Mouse (Mus musculus) neural tube, embryonic 11.5 days (tissue): ENCODE measurements around the gene Wbp11. TPM values are rescaled to one million over a fixed set of nuclear protein-coding genes. Genes with fewer than 3 reads are reported as not detected.

Experiments
- ATAC-seq: fragments of 200-750 bp; cut with Nextera tagmentation; 2 replicates; pipeline ENCODE4 v1.8.0; 2017; ENCODE audit warnings: moderate number of reproducible peaks, mild to moderate bottlenecking, moderate TSS enrichment, moderate library complexity; ENCODE audit not compliant: insufficient read depth, low FRiP score, low TSS enrichment
- DNase-seq: peaks from one replicate; pipeline ENCODE4 v3.0.0-alpha.2; 2015; ENCODE audit warnings: low spot score
- H3K27ac ChIP-seq: fragments of 300-500 bp; sonication (generic); 2 replicates; pipeline ENCODE4 v1.5.1; 2014; ENCODE audit warnings: low read depth, mild to moderate bottlenecking, low read length
- H3K27me3 ChIP-seq: fragments of 300-500 bp; sonication (generic); 2 replicates; pipeline ENCODE4 v1.6.1; 2014; ENCODE audit warnings: mild to moderate bottlenecking, low read length, mixed read lengths; ENCODE audit not compliant: control insufficient read depth, insufficient read depth
- H3K36me3 ChIP-seq: fragments of 300-500 bp; sonication (generic); 2 replicates; pipeline ENCODE4 v1.6.1; 2014; ENCODE audit warnings: mild to moderate bottlenecking, low read length, moderate library complexity, mixed read lengths; ENCODE audit not compliant: control insufficient read depth, insufficient read depth
- H3K4me1 ChIP-seq: fragments of 300-500 bp; sonication (generic); 2 replicates; pipeline ENCODE4 v1.6.1; 2014; ENCODE audit warnings: low read length, mixed read lengths; ENCODE audit not compliant: control insufficient read depth, insufficient read depth
- H3K4me2 ChIP-seq: fragments of 300-500 bp; sonication (generic); 2 replicates; pipeline ENCODE4 v1.6.1; 2014; ENCODE audit warnings: low read depth, mild to moderate bottlenecking, moderate library complexity
- H3K4me3 ChIP-seq: fragments of 300-500 bp; sonication (generic); 2 replicates; pipeline ENCODE4 v1.5.1; 2014; ENCODE audit warnings: low read depth, low read length
- H3K9ac ChIP-seq: fragments of 300-500 bp; sonication (generic); 2 replicates; pipeline ENCODE4 v1.6.1; 2014; ENCODE audit warnings: mild to moderate bottlenecking, low read length
- H3K9me3 ChIP-seq: fragments of 300-500 bp; sonication (generic); 2 replicates; pipeline ENCODE4 v1.6.1; 2016; ENCODE audit warnings: low read length; ENCODE audit not compliant: control insufficient read depth
- WGBS: fragments of 180-500 bp; shearing (Covaris S2); extraction: QIAGEN DNeasy Blood & Tissue Kit; methylation state at CpG from one replicate; pipeline ENCODE4 v1.1.7; 2014; 5-methylcytosine and 5-hydroxymethylcytosine counted together
- polyA plus RNA-seq: library from polyadenylated mRNA; unstranded; fragments of >200 nt; fragmentation: Nextera tagmentation; extraction: Ambion mirVana; gene quantifications from 2 replicates; pipeline ENCODE4 v1.2.1, GENCODE M21; 2014

Wbp11 gene
- polyA plus RNA-seq, 1 experiment from 2014 or later: 150 TPM

DNA sequence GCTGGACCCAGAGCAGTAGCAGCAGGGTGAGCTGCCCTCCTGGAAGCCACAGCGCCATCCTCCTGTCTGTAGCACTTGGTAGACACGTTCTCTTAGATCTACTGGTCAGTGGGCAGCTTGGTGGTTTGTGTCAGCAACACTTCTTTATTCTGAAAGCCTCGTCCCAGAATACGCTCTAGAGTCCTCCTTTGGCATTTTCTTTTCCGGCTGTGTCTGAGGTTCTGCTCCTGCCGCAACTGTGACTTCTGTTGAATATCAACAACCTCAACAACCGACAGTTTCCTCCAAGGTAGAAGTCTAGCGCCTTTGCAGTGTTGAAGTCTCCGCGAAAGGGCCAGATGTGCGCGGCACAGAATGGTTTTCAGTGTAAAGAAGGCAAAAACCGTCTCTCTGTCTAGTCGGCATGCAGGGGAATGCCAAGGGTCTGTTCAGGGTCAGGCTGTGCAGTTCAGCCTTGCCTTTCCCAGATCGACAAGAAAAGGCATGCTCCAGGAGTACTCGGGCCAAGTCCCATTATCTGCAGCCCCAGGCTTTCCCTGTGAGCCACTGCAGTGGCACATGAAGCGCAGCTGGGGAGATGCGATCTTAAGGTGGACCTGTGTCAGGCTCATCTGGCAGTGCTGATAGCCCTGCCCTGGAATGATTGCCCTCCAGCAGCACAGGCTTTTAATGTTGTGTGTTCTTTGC is 29.3 kb upstream of the Wbp11 start, which contains the start of gene Art4:
Gene Art4, minus strand, starts transcription at position 548 of the 687 bp plus-strand sequence.
- no peaks in the 10 kb centered on the region for H3K36me3 ChIP-seq
- no peak within 1 kb of the TSS for H3K4me3 ChIP-seq
- 0 out of 2 replicates have a peak within 1 kb of the TSS, but pooled peaks have one; percentile 3 for H3K27ac ChIP-seq
- H3K4me2 ChIP-seq: no peak within 1 kb of the TSS
- ATAC-seq: no peak
- no peak within 1 kb of the TSS for H3K9ac ChIP-seq
- H3K9me3 ChIP-seq: no peaks in the 10 kb centered on the region
- no peaks in the 10 kb centered on the region for H3K4me1 ChIP-seq
- 78% methylated on average over 18 of the region's 18 CpGs for WGBS
- H3K27me3 ChIP-seq: no peaks in the 10 kb centered on the region
- DNase-seq: no peak

DNA sequence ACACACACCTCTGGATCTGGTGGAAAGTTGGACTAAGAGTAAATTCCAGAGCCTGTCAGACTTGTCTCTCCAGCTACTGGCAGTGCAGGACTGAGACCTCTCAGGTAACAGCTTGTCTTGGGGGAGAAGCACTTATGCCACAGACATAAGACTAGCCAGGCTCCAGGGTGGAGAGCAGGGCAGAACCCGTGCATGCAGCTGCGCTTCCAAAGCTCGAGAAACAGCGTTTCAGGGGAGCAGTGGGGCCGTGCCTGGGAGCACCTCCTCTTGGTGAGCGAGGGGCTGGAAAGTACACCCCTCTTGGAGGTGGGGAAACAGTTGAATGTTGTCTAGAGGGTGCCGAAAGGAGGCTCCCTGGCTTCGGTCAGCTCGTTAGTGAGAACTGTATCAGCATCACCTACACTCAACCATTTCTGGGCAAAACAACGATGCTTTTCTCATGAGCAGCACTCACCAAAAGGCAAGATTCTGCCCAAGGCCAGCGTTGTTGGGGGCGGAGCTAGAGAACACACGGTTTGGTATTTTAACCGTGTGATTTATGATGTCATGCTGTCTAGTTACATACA is 28.1 kb upstream of the Wbp11 start:
- no peaks in the 10 kb centered on the region for H3K36me3 ChIP-seq
- H3K9me3 ChIP-seq: no peaks in the 10 kb centered on the region
- ATAC-seq (no peak), DNase-seq (no peak)
- H3K27ac ChIP-seq: no peak overlapping the region
- H3K4me3 ChIP-seq: no peak overlapping the region
- no peak overlapping the region for H3K4me2 ChIP-seq
- H3K27me3 ChIP-seq: no peaks in the 10 kb centered on the region
- no peaks in the 10 kb centered on the region for H3K4me1 ChIP-seq
- H3K9ac ChIP-seq: no peak overlapping the region; the same call in 1 of the 2 replicates
- WGBS: 65% methylated on average over 14 of the region's 14 CpGs

DNA sequence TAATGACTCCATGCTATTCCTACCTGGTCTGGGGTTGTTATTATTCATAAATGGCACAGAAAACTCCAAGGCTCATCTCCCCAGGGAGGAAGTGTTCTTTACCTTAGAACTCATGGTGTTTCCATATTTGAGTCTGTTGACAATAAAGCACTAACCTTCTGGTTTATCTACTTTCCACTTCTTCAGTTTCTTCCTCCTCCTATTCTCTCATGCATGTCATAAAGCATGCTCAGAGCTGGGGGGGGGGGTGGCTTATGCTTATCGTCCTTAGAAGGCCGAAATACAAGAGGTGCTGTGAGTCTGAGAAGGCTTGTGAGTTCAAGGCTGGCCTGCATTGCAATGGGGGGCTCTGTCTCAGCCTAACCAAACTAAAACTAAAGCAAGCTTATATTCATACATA is 27.1 kb upstream of the Wbp11 start:
- ATAC-seq (no peak), DNase-seq (no peak)
- Histone ChIP-seq H3K9me3 (no peaks in the 10 kb centered on the region), H3K9ac (no peak overlapping the region), H3K27me3 (no peaks in the 10 kb centered on the region), H3K27ac (no peak overlapping the region), H3K4me3 (no peak overlapping the region), H3K4me1 (no peaks in the 10 kb centered on the region), H3K36me3 (no peaks in the 10 kb centered on the region), H3K4me2 (no peak overlapping the region)
- WGBS: 88% methylated on average over 2 of the region's 2 CpGs

- ATAC-seq: no peak
- H3K27me3 ChIP-seq: no peaks in the 10 kb centered on the region
- H3K4me1 ChIP-seq: no peaks in the 10 kb centered on the region
- H3K4me3 ChIP-seq: no peak overlapping the region
- H3K4me2 ChIP-seq: no peak overlapping the region
- 87% methylated on average over 11 of the region's 11 CpGs for WGBS
- no peak for DNase-seq
- no peak overlapping the region for H3K9ac ChIP-seq
- no peak overlapping the region for H3K27ac ChIP-seq
- no peaks in the 10 kb centered on the region for H3K36me3 ChIP-seq
- H3K9me3 ChIP-seq: no peaks in the 10 kb centered on the region
Measured at GRCm38 (mm10) chr6:136854361-136854781, 26.3 kb upstream of the Wbp11 start.

DNA sequence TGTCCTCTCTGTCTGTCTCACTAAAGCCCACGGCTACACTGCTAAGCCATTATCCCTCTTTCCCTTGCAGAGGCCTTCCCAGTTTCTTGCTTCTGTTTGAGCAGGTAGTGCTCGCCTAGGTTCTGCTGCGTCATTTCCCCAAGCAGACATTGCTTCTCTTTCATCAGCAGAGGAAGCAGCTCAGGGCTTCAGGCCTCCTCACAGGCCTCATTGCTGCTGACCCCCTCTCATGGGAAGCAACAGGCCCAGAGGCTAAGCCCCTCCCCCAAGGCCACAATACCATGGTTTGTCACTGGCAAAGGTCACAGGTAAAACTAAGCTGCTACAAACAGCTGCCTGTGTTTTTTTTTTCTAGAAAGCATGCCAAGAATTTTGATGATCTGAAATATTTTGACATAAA is 24.7 kb upstream of the Wbp11 start:
- no peaks in the 10 kb centered on the region for H3K27me3 ChIP-seq
- H3K27ac ChIP-seq: no peak overlapping the region
- 64% methylated on average over 3 of the region's 3 CpGs for WGBS
- H3K9ac ChIP-seq: no peak overlapping the region
- ATAC-seq (no peak), DNase-seq (no peak)
- no peaks in the 10 kb centered on the region for H3K9me3 ChIP-seq
- no peaks in the 10 kb centered on the region for H3K36me3 ChIP-seq
- no peak overlapping the region for H3K4me3 ChIP-seq
- no peaks in the 10 kb centered on the region for H3K4me1 ChIP-seq
- no peak overlapping the region for H3K4me2 ChIP-seq

GRCm38 (mm10) chr6:136852348-136852747 is 24.3 kb upstream of the Wbp11 start:
- H3K9me3 ChIP-seq: no peaks in the 10 kb centered on the region
- no peak overlapping the region for H3K9ac ChIP-seq
- no peaks in the 10 kb centered on the region for H3K4me1 ChIP-seq
- H3K4me3 ChIP-seq: no peak overlapping the region
- no peak for ATAC-seq
- WGBS: 85% methylated on average over 4 of the region's 4 CpGs
- DNase-seq: no peak
- no peaks in the 10 kb centered on the region for H3K27me3 ChIP-seq
- no peak overlapping the region for H3K27ac ChIP-seq
- H3K36me3 ChIP-seq: no peaks in the 10 kb centered on the region
- no peak overlapping the region for H3K4me2 ChIP-seq

DNA sequence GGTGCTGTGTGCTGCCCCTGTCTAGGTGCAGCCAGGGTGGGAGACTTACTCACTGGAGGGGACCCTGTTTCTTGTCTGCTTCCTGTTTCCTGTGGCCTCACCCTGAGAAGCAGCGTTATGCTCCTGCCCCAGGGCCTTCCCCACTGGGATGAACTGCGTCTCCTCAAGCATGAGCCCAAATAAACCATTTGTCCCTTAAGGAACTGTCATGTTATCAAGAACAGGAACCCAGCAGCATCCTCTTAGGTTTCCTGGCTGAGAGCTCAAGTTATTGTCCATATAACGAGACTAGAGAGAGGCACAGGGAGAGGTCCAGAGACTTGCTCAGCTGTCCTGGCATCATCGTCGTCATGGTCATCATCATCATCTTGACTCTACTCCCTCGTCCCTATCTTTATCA is 22.2 kb upstream of the Wbp11 start:
- H3K9me3 ChIP-seq: no peaks in the 10 kb centered on the region
- no peak overlapping the region for H3K27ac ChIP-seq
- no peaks in the 10 kb centered on the region for H3K36me3 ChIP-seq
- H3K9ac ChIP-seq: no peak overlapping the region
- DNase-seq (no peak), ATAC-seq (no peak)
- H3K4me1 ChIP-seq: no peaks in the 10 kb centered on the region
- no peak overlapping the region for H3K4me2 ChIP-seq
- H3K4me3 ChIP-seq: no peak overlapping the region
- 82% methylated on average over 6 of the region's 6 CpGs for WGBS
- no peaks in the 10 kb centered on the region for H3K27me3 ChIP-seq

- no peak overlapping the region for H3K4me2 ChIP-seq
- H3K9ac ChIP-seq: no peak overlapping the region
- ATAC-seq (no peak), DNase-seq (no peak)
- H3K27me3 ChIP-seq: no peaks in the 10 kb centered on the region
- 90% methylated on average over 5 of the region's 5 CpGs for WGBS
- H3K27ac ChIP-seq: no peak overlapping the region
- no peaks in the 10 kb centered on the region for H3K36me3 ChIP-seq
- H3K4me1 ChIP-seq: no peaks in the 10 kb centered on the region
- H3K4me3 ChIP-seq: no peak overlapping the region
- no peaks in the 10 kb centered on the region for H3K9me3 ChIP-seq
Measured at GRCm38 (mm10) chr6:136848971-136849370, 20.9 kb upstream of the Wbp11 start.

GRCm38 (mm10) chr6:136848399-136848798 is 20.4 kb upstream of the Wbp11 start:
- H3K36me3 ChIP-seq: no peaks in the 10 kb centered on the region
- H3K27ac ChIP-seq: no peak overlapping the region
- DNase-seq (no peak), ATAC-seq (no peak)
- WGBS: 95% methylated on average over 8 of the region's 8 CpGs
- no peaks in the 10 kb centered on the region for H3K27me3 ChIP-seq
- H3K4me1 ChIP-seq: no peaks in the 10 kb centered on the region
- no peak overlapping the region for H3K4me3 ChIP-seq
- no peak overlapping the region for H3K4me2 ChIP-seq
- no peak overlapping the region for H3K9ac ChIP-seq
- H3K9me3 ChIP-seq: no peaks in the 10 kb centered on the region
